Mouse (Mus musculus) myocyte (in vitro differentiated cells): ENCODE data around the gene Itch. TPM values are rescaled to one million over a fixed set of nuclear protein-coding genes. Genes with fewer than 3 reads are reported as not detected.
"Not testable (repeated sequence)": the region's sequence is repeated elsewhere in the genome, so short reads cannot be mapped to it uniquely, and the experiment has no call there.

Source experiments
- H3K27me3 ChIP-seq: one replicate; pipeline ENCODE4 v1.6.1; 2011; ENCODE audit not compliant: control insufficient read depth, insufficient read depth, insufficient read length
- H3K36me3 ChIP-seq: one replicate; pipeline ENCODE4 v1.6.1; 2011; ENCODE audit not compliant: control insufficient read depth, insufficient read depth
- H3K4me2 ChIP-seq: one replicate; pipeline ENCODE4 v1.6.1; 2011; ENCODE audit warnings: low read depth, control low read depth
- H3K4me3 ChIP-seq: one replicate; pipeline ENCODE4 v1.5.1; 2011; ENCODE audit warnings: mild to moderate bottlenecking, control low read depth, moderate library complexity
- H3K79me2 ChIP-seq: one replicate; pipeline ENCODE4 v1.6.1; 2011; ENCODE audit not compliant: control insufficient read depth, insufficient read depth
- H3ac ChIP-seq: one replicate; pipeline ENCODE4 v1.6.1; 2011; ENCODE audit not compliant: control insufficient read depth, insufficient read length
- CEBPB ChIP-seq: IDR thresholded peaks from 2 replicates; pipeline ENCODE4 v1.6.1; 2011; ENCODE audit warnings: mild to moderate bottlenecking, moderate library complexity; ENCODE audit not compliant: poor library complexity, insufficient read depth, severe bottlenecking
- E2F4 ChIP-seq: IDR thresholded peaks from one replicate; pipeline ENCODE4 v1.6.1; 2011; ENCODE audit warnings: mild to moderate bottlenecking, control low read depth, moderate library complexity; ENCODE audit not compliant: insufficient read depth
- MAX ChIP-seq: IDR thresholded peaks from one replicate; pipeline ENCODE4 v1.6.1; 2011; ENCODE audit warnings: low read depth, mild to moderate bottlenecking, control low read depth
- MYOD1 ChIP-seq, 3 experiments: IDR thresholded peaks; one replicate each; pipeline ENCODE4 v1.6.1; 2011; ENCODE audit warnings: control low read depth in 2 of 3, low read depth in 2 of 3, mild to moderate bottlenecking in 2 of 3, moderate library complexity in 1 of 3; ENCODE audit not compliant: insufficient read length in 2 of 3, control insufficient read depth in 1 of 3
- MYOG ChIP-seq, 3 experiments: IDR thresholded peaks; one replicate each; pipeline ENCODE4 v1.6.1; 2011; ENCODE audit warnings: control low read depth in 2 of 3, low read depth in 2 of 3, mild to moderate bottlenecking in 2 of 3; ENCODE audit not compliant: insufficient read length in 2 of 3, control insufficient read depth in 1 of 3, insufficient read depth in 1 of 3
- POLR2A ChIP-seq: IDR thresholded peaks from one replicate; pipeline ENCODE4 v1.6.1; 2011; ENCODE audit warnings: low read depth, mild to moderate bottlenecking, control low read depth, moderate library complexity; ENCODE audit not compliant: insufficient read length
- POLR2AphosphoS2 ChIP-seq: IDR thresholded peaks from one replicate; pipeline ENCODE4 v1.6.1; 2011; ENCODE audit warnings: low read depth, control low read depth; ENCODE audit not compliant: insufficient read length
- REST ChIP-seq: IDR thresholded peaks from one replicate; pipeline ENCODE4 v1.6.1; 2011; ENCODE audit warnings: mild to moderate bottlenecking, control low read depth, moderate library complexity; ENCODE audit not compliant: insufficient read depth, insufficient read length
- SRF ChIP-seq: IDR thresholded peaks from one replicate; pipeline ENCODE4 v1.6.1; 2011; ENCODE audit warnings: low read depth; ENCODE audit not compliant: control insufficient read depth, insufficient read length
- TCF12 ChIP-seq: IDR thresholded peaks from one replicate; pipeline ENCODE4 v1.6.1; 2011; ENCODE audit warnings: mild to moderate bottlenecking, control low read depth; ENCODE audit not compliant: poor library complexity, insufficient read depth, severe bottlenecking
- TCF3 ChIP-seq: IDR thresholded peaks from one replicate; pipeline ENCODE4 v1.6.1; 2011; ENCODE audit warnings: low read depth, control low read depth; ENCODE audit not compliant: insufficient read length
- USF1 ChIP-seq: IDR thresholded peaks from one replicate; pipeline ENCODE4 v1.6.1; 2011; ENCODE audit warnings: low read depth, mild to moderate bottlenecking, control low read depth, moderate library complexity
- polyA plus RNA-seq: library from polyadenylated mRNA; unstranded; fragments of >200 nt; fragmentation: generic; extraction: Trizol; gene quantifications from one replicate; pipeline ENCODE4 v1.2.1, GENCODE M21; 2012; ENCODE audit warnings: missing spikeins

Gene Itch
- polyA plus RNA-seq, 1 experiment: 8.8 TPM

DNA sequence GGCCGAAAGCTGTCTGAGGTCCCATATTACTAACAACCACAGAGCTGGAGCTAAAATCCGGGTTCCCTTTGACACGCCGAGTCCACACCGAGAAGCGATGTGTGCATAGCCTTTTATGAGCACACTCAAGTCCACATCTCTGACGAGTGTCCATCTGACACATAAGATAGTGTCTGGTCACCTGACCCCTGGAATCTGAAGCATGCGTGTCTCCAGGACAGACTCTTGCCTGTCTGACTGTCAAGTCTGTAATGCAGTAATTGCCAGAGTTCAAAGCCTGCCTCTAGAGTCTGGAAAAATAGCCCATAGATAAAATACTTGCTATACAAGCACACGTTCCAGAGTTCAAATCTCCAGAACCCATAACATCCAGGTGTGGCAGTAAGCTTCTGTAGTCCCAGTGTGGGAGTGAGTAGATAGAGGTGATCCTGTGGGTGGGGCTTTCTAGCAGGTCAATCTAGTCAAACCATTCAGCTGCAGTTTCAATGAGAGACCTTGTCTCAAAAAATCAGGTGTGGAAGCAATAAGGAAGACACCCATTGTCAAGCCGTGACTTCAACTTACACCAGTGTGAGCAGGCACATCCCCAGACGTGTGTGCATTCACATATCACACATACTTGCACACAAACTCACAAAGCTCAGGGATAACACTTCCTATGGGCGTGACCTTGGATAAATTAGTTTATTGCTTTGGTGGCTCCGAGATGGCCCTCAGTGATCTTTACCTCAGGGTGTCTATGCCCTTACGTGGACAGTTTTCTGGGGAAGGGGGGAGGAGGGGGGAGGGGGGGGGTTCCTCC lies 33.1 kb upstream of the Itch start:
- Histone ChIP-seq H3K79me2 (no peaks in the 10 kb centered on the region), H3K36me3 (no peaks in the 10 kb centered on the region), H3K4me2 (no peak overlapping the region), H3ac (no peak overlapping the region), H3K4me3 (no peak overlapping the region), H3K27me3 (no peaks in the 10 kb centered on the region)
- TF ChIP-seq POLR2AphosphoS2 (no peak), E2F4 (no peak), MYOD1 (IDR thresholded peaks at IDR 0.05; ENCODE audit: control insufficient read depth in 1 of 3, insufficient read length in 2 of 3, low read depth in 2 of 3) (no peak), MYOG (IDR thresholded peaks at IDR 0.05; ENCODE audit: control insufficient read depth in 1 of 3, insufficient read depth in 1 of 3, insufficient read length in 2 of 3, low read depth in 2 of 3) (no peak), TCF12 (no peak), TCF3 (no peak), SRF (no peak), MAX (no peak), REST (no peak), POLR2A (no peak), USF1 (no peak), CEBPB (no peak)

DNA sequence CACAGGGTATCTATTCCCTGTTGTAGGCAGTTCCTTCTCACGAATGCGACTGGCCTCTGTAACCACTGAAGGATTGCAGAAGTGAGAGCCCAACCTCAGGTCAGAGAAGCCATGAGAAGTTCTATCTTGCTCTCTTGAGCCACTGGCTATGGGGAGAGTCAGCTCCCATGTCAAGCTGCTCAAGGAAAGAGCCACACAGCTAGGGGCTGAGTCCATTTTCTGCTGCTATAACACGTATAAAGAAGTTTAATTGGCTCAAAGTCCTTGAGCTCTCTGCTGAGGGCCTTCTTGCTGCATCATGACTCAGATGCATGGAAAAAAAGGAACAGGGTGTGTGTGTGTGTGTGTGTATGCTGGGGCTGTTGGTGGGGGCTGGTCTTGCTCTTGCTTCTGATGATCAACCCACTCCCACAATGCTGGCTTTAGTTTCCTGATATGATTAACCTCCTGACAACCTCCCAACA lies 32.5 kb upstream of the Itch start:
- Histone ChIP-seq H3K4me2 (no peak overlapping the region), H3K79me2 (no peaks in the 10 kb centered on the region), H3K27me3 (no peaks in the 10 kb centered on the region), H3K4me3 (no peak overlapping the region), H3ac (no peak overlapping the region), H3K36me3 (no peaks in the 10 kb centered on the region)
- no peak for TF ChIP-seq SRF
- TF ChIP-seq POLR2AphosphoS2: no peak
- TF ChIP-seq TCF3: no peak
- no peak for TF ChIP-seq E2F4
- TF ChIP-seq REST: no peak
- no peak for TF ChIP-seq USF1
- TF ChIP-seq POLR2A: no peak
- TF ChIP-seq MYOD1 (IDR thresholded peaks at IDR 0.05; ENCODE audit: control insufficient read depth in 1 of 3, insufficient read length in 2 of 3, low read depth in 2 of 3): no peak
- TF ChIP-seq CEBPB: no peak
- no peak for TF ChIP-seq MAX
- TF ChIP-seq MYOG (IDR thresholded peaks at IDR 0.05; ENCODE audit: control insufficient read depth in 1 of 3, insufficient read depth in 1 of 3, insufficient read length in 2 of 3, low read depth in 2 of 3): no peak
- no peak for TF ChIP-seq TCF12

DNA sequence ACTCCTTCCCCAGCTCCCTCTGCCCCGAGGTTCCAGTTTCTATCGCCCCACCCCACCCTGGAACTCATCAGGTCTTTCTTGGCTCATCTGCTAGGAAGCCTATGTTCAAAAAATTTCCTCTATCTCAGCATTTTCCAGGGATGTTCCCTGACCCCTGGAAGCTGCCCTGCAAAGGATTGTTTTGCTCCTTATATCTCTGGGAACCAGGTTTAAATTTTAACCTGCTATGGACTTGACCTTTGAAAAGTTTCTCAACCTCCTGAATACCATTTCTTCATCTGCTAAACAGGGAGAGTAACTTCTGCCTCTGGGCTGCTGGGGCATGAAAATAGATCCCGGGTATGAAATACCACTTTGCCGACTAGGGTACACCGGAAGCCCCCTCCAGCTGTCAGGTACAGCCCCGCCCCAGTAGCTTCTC lies 31.5 kb upstream of the Itch start:
- TF ChIP-seq USF1 (no peak), TCF12 (no peak), REST (no peak), TCF3 (no peak), MYOG (IDR thresholded peaks at IDR 0.05; ENCODE audit: control insufficient read depth in 1 of 3, insufficient read depth in 1 of 3, insufficient read length in 2 of 3, low read depth in 2 of 3) (no peak), POLR2A (no peak), CEBPB (no peak), E2F4 (no peak), MAX (no peak), SRF (no peak), POLR2AphosphoS2 (no peak), MYOD1 (IDR thresholded peaks at IDR 0.05; ENCODE audit: control insufficient read depth in 1 of 3, insufficient read length in 2 of 3, low read depth in 2 of 3) (no peak)

DNA sequence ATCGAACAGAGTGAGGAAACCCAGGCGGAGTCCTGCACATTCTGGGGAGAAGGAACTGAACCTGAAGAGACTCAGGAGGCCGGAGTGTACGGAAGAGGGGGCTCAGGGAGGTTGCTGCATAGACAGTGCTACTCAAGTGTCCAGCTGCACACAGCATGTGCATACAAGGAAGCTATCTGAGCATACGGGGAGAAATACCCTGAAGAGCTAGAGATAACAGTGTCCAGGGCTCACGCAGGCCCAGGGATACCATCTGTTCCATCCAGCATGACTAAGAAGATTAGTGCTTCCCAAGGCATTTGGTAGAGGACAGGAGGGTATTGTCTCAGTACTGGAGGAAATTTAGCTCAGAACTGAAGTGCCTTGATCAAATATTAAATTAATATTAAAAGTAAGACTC lies 29.7 kb upstream of the Itch start:
- TF ChIP-seq USF1 (no peak), CEBPB (no peak), POLR2A (no peak), TCF12 (no peak)
- Histone ChIP-seq H3K4me2 (no peak overlapping the region), H3K27me3 (no peaks in the 10 kb centered on the region), H3K4me3 (no peak overlapping the region), H3ac (no peak overlapping the region), H3K79me2 (no peaks in the 10 kb centered on the region), H3K36me3 (no peaks in the 10 kb centered on the region)

More for the DNA sequence above, 31.5 kb upstream of the Itch start:
- H3K4me2 ChIP-seq: no peak overlapping the region
- H3K4me3 ChIP-seq: no peak overlapping the region
- no peaks in the 10 kb centered on the region for H3K36me3 ChIP-seq
- no peaks in the 10 kb centered on the region for H3K27me3 ChIP-seq
- H3ac ChIP-seq: no peak overlapping the region
- H3K79me2 ChIP-seq: no peaks in the 10 kb centered on the region

DNA sequence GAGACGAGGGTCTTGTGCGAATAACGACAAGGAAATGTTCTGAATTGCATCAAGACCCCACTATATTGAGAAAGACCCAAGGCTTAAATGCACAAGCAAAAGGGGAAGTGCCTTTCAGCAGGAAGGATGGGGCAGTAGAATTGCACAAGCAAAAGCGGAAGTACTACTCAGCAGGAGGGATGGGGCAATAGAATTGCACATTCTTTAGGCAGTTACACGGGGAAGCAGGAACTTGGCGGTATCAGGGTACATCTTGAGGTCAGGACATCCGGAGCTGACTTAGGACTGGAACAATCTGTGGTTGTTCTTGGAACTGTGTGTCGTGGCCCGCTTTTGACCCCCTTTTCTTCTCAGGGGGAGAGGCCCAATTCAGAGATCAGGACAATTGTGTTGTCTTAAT lies 26.0 kb upstream of the Itch start:
- H3K36me3 ChIP-seq, H3K79me2 ChIP-seq, H3K4me2 ChIP-seq, H3K27me3 ChIP-seq, H3K4me3 ChIP-seq, H3ac ChIP-seq: not testable (repeated sequence)
